Mouse (Mus musculus) leukemia stem cell, adult 10-12 weeks (primary cell): Measurements from ENCODE around the gene Klhl9. TPM values are rescaled to one million over a fixed set of nuclear protein-coding genes. Genes with fewer than 3 reads are reported as not detected.

ENCODE experiments used
- polyA plus RNA-seq: library from polyadenylated mRNA; stranded (reverse); fragments of >175 nt; gene quantifications from 2 replicates; pipeline ENCODE4 v1.2.3, GENCODE M21; 2012; ENCODE audit warnings: low replicate concordance

Gene Klhl9
- 5.7 and 6.4 TPM in 2 replicates for polyA plus RNA-seq

GRCm38 (mm10) chr4:88721791-88722721 lies at the start of gene Klhl9, which contains the start of gene Gm26566:
Gene Klhl9 (minus strand): TSS chr4:88722465.
Gene Gm26566 (plus strand): TSS chr4:88721805.

GRCm38 (mm10) chr4:88759610-88760268 lies 37.5 kb upstream of the Klhl9 start, which contains the start of gene Gm13283:
Gene Gm13283 (plus strand): TSS chr4:88760119.

GRCm38 (mm10) chr4:88754818-88755340 lies 32.6 kb upstream of the Klhl9 start, which contains the start of gene Gm13271:
Gene Gm13271 (plus strand): TSS chr4:88754868.

GRCm38 (mm10) chr4:88691259-88691658 lies 31.0 kb downstream of the Klhl9 start, which contains the start of gene Ifnab:
Gene Ifnab (minus strand): TSS chr4:88691359.

GRCm38 (mm10) chr4:88683812-88684211 lies 38.5 kb downstream of the Klhl9 start, which contains the start of gene Ifna2:
Gene Ifna2 (minus strand): TSS chr4:88683912.

GRCm38 (mm10) chr4:88676824-88677223 lies 45.4 kb downstream of the Klhl9 start, which contains the start of gene Ifna16:
Gene Ifna16 (minus strand): TSS chr4:88676924.

Other genes starting within 250 kb of the Klhl9 start
- not detected in 2 replicates for gene Ifnb1, start 199.7 kb downstream of the Klhl9 start, polyA plus RNA-seq
- not detected in 2 replicates for gene Ifna15, start 164.2 kb downstream of the Klhl9 start, polyA plus RNA-seq
- not detected in 2 replicates for gene Ifna14, start 150.7 kb downstream of the Klhl9 start, polyA plus RNA-seq
- gene Ifna9, start 130.1 kb downstream of the Klhl9 start, polyA plus RNA-seq = not detected in 2 replicates
- gene Ifna12, start 119.1 kb downstream of the Klhl9 start, polyA plus RNA-seq = not detected in 2 replicates
- not detected in 2 replicates for gene C87499, start 88.1 kb downstream of the Klhl9 start, polyA plus RNA-seq
- not detected in 2 replicates for gene Ifna13, start 78.0 kb downstream of the Klhl9 start, polyA plus RNA-seq
- not detected in 2 replicates for gene Ifna16, start 45.5 kb downstream of the Klhl9 start, polyA plus RNA-seq
- gene Ifna2, start 38.6 kb downstream of the Klhl9 start, polyA plus RNA-seq = not detected in 2 replicates
- gene Ifnab, start 31.1 kb downstream of the Klhl9 start, polyA plus RNA-seq = not detected in 2 replicates
- not detected in 2 replicates for gene Gm26566, start 660 bp downstream of the Klhl9 start, polyA plus RNA-seq
- gene Gm13271, start 32.4 kb upstream of the Klhl9 start, polyA plus RNA-seq = not detected in 2 replicates
- not detected in 2 replicates for gene Gm13283, start 37.7 kb upstream of the Klhl9 start, polyA plus RNA-seq
- not detected in 2 replicates for gene Gm13290, start 51.4 kb upstream of the Klhl9 start, polyA plus RNA-seq
- gene Gm13289, start 54.5 kb upstream of the Klhl9 start, polyA plus RNA-seq = not detected in 2 replicates
- not detected in 2 replicates for gene Gm13272, start 57.4 kb upstream of the Klhl9 start, polyA plus RNA-seq
- gene Ifnz, start 59.7 kb upstream of the Klhl9 start, polyA plus RNA-seq = not detected in 2 replicates
- not detected in 2 replicates for gene Gm13276, start 63.2 kb upstream of the Klhl9 start, polyA plus RNA-seq
- gene Gm13277, start 66.2 kb upstream of the Klhl9 start, polyA plus RNA-seq = not detected in 2 replicates
- gene Gm13278, start 69.1 kb upstream of the Klhl9 start, polyA plus RNA-seq = not detected in 2 replicates
- not detected in 2 replicates for gene Gm13275, start 72.0 kb upstream of the Klhl9 start, polyA plus RNA-seq
- not detected in 2 replicates for gene Gm13279, start 74.9 kb upstream of the Klhl9 start, polyA plus RNA-seq
- not detected in 2 replicates for gene Gm13285, start 77.2 kb upstream of the Klhl9 start, polyA plus RNA-seq
- not detected in 2 replicates for gene Gm13287, start 80.8 kb upstream of the Klhl9 start, polyA plus RNA-seq
- gene Gm13288, start 83.1 kb upstream of the Klhl9 start, polyA plus RNA-seq = not detected in 2 replicates
- not detected in 2 replicates for gene Ifna7, start 93.8 kb upstream of the Klhl9 start, polyA plus RNA-seq
- not detected in 2 replicates for gene Ifna11, start 97.5 kb upstream of the Klhl9 start, polyA plus RNA-seq
- not detected in 2 replicates for gene Ifna6, start 105.0 kb upstream of the Klhl9 start, polyA plus RNA-seq
- not detected in 2 replicates for gene Ifna5, start 113.1 kb upstream of the Klhl9 start, polyA plus RNA-seq
- gene Ifna4, start 119.4 kb upstream of the Klhl9 start, polyA plus RNA-seq = not detected in 2 replicates
- not detected in 2 replicates for gene Ifna1, start 127.6 kb upstream of the Klhl9 start, polyA plus RNA-seq
- gene Ifne, start 157.7 kb upstream of the Klhl9 start, polyA plus RNA-seq = not detected in 2 replicates